In genomic region chr9:63836036-63836435, GRCm38 (mm10) we compare ENCODE assay signal across 14 mouse cellular contexts.
DNase-seq lines count a peak whose midpoint lies in the region; ATAC-seq and TF ChIP-seq lines count a peak whose summit lies in the region.
"Had no signal": no experiment of that assay in that cellular context is flagged by ENCODE, and none has a peak within 500 bp of the region (broad histone marks: within the 10 kb centered on the region; RNA-seq: fewer than 3 reads in every experiment).

No protein-coding gene starts in this region.

- no peaks in the 10 kb centered on the region for H3K36me3 ChIP-seq in forebrain, embryonic 14.5 days (ENCODE audit: control insufficient read depth, insufficient read depth, low read length)
- H3K36me3 ChIP-seq in forebrain, embryonic 15.5 days = no peaks in the 10 kb centered on the region
- H3K36me3 ChIP-seq in CH12.LX (replicated peaks in 1 of 2; ENCODE audit: control insufficient read depth in 1 of 2, insufficient read depth in 1 of 2, low read length in 1 of 2) = no peaks in the 10 kb centered on the region
- no peaks in the 10 kb centered on the region for H3K36me3 ChIP-seq in limb, embryonic 10.5 days
- H3K36me3 ChIP-seq: heart, embryonic 12.5 days; liver, embryonic 15.5 days had no signal

- H3K9ac ChIP-seq in forebrain, embryonic 14.5 days (ENCODE audit: low read length) = no peak overlapping the region
- H3K9ac ChIP-seq in forebrain, embryonic 15.5 days (replicated peaks) = no peak overlapping the region
- H3K9ac ChIP-seq in CH12.LX (ENCODE audit: insufficient read depth, low read depth) = no peak overlapping the region
- H3K9ac ChIP-seq: heart, embryonic 12.5 days; liver, embryonic 15.5 days had no signal

- H3K27me3 ChIP-seq in forebrain, embryonic 14.5 days (replicated peaks; ENCODE audit: control insufficient read depth, insufficient read depth, low read length) = no peaks in the 10 kb centered on the region
- H3K27me3 ChIP-seq in forebrain, embryonic 15.5 days = no peaks in the 10 kb centered on the region
- H3K27me3 ChIP-seq in CH12.LX (replicated peaks) = peaks cover 54% of the 10 kb centered on the region
- peaks cover 3% of the 10 kb centered on the region; the same call in 1 of the 2 replicates for H3K27me3 ChIP-seq in limb, embryonic 10.5 days (ENCODE audit: low read depth, poor library complexity, severe bottlenecking)

- in situ Hi-C loops in CH12.LX (cut with MboI; ENCODE audit: low pct_ligation_motif_present, low pct_unique_long_range_greater_than_20kb, low sequenced_read_pairs) = no loop called here

- no peak for TF ChIP-seq CTCF in CH12.LX (conservative IDR thresholded peaks at IDR 0.05 in 1 of 2, IDR thresholded peaks at IDR 0.05 in 1 of 2; ENCODE audit: low read depth in 2 of 2, low read length in 2 of 2)

- no peak overlapping the region for H3K4me3 ChIP-seq in forebrain, embryonic 14.5 days (ENCODE audit: low read depth, low read length)
- H3K4me3 ChIP-seq in forebrain, embryonic 15.5 days = no peak overlapping the region
- no peak overlapping the region for H3K4me3 ChIP-seq in CH12.LX (replicated peaks in 1 of 3; ENCODE audit: low read depth in 2 of 3, low read length in 2 of 3, poor library complexity in 1 of 3)
- no peak overlapping the region for H3K4me3 ChIP-seq in limb, embryonic 10.5 days
- H3K4me3 ChIP-seq: heart, embryonic 12.5 days; liver, embryonic 15.5 days had no signal

- peak; percentile 7 for DNase-seq in forebrain, embryonic 14.5 days (ENCODE audit: low spot score)
- peak; percentile 33 for DNase-seq in lung, postnatal 10 days
- no peak for DNase-seq in lung, postnatal 14 days
- DNase-seq in CH12.LX (ENCODE audit: extremely low read depth) = no peak
- no peak for DNase-seq in limb, embryonic 10.5 days (ENCODE audit: low spot score)
- no peak for DNase-seq in layer of hippocampus, adult 11-12 months (ENCODE audit: low spot score)
- no peak for DNase-seq in adrenal gland, postnatal 10 days
- DNase-seq: cerebellum, adult 11 months; gastrocnemius, postnatal 36 days; heart, postnatal 36 days had no signal

- no peak for TF ChIP-seq RAD21 in CH12.LX (IDR thresholded peaks at IDR 0.05; ENCODE audit: low read depth, low read length)

- H3K27ac ChIP-seq in forebrain, embryonic 14.5 days (ENCODE audit: low read depth, low read length) = no peak overlapping the region
- H3K27ac ChIP-seq in forebrain, embryonic 15.5 days (replicated peaks) = no peak overlapping the region
- no peak overlapping the region for H3K27ac ChIP-seq in CH12.LX (ENCODE audit: insufficient read depth, low read depth)
- peak overlapping the region; percentile 50 for H3K27ac ChIP-seq in limb, embryonic 10.5 days
- H3K27ac ChIP-seq: liver, embryonic 15.5 days had no signal

- TF ChIP-seq EP300 in CH12.LX (IDR thresholded peaks at IDR 0.05; ENCODE audit: low read length) = no peak

- no peaks in the 10 kb centered on the region for H3K4me1 ChIP-seq in forebrain, embryonic 14.5 days (ENCODE audit: control insufficient read depth, insufficient read depth, low read length)
- no peaks in the 10 kb centered on the region for H3K4me1 ChIP-seq in forebrain, embryonic 15.5 days
- no peaks in the 10 kb centered on the region for H3K4me1 ChIP-seq in CH12.LX (ENCODE audit: control insufficient read depth in 1 of 2, insufficient read depth in 2 of 2)
- H3K4me1 ChIP-seq in limb, embryonic 10.5 days = peaks cover 42% of the 10 kb centered on the region
- H3K4me1 ChIP-seq: heart, embryonic 12.5 days; liver, embryonic 15.5 days had no signal

- H3K4me2 ChIP-seq in forebrain, embryonic 14.5 days (ENCODE audit: low read length) = no peak overlapping the region
- H3K4me2 ChIP-seq in forebrain, embryonic 15.5 days (replicated peaks) = no peak overlapping the region
- H3K4me2 ChIP-seq in CH12.LX (ENCODE audit: insufficient read depth, low read depth, poor library complexity, severe bottlenecking) = peak overlapping the region; percentile 16; the same call in 1 of the 2 replicates
- H3K4me2 ChIP-seq: heart, embryonic 12.5 days; liver, embryonic 15.5 days had no signal

- dilution Hi-C loops in CH12.LX (cut with MboI; ENCODE audit: extremely low pct_ligation_motif_present, extremely low pct_unique_long_range_greater_than_20kb, low sequenced_read_pairs) = no loop called here

- ATAC-seq in forebrain, embryonic 14.5 days = no peak
- no peak for ATAC-seq in forebrain, embryonic 15.5 days (replicated peaks)
- ATAC-seq: midbrain, embryonic 16.5 days had no signal

- H3K79me2 ChIP-seq in CH12.LX (replicated peaks; ENCODE audit: control insufficient read depth, extremely low read depth, insufficient read depth, poor library complexity, severe bottlenecking) = no peaks in the 10 kb centered on the region

- no peak for TF ChIP-seq POLR2A in CH12.LX (IDR thresholded peaks at IDR 0.05; ENCODE audit: low read depth, low read length)

- WGBS in forebrain, embryonic 14.5 days = 46% methylated on average over 11 of the region's 11 CpGs
- 46% methylated on average over 11 of the region's 11 CpGs for WGBS in forebrain, embryonic 15.5 days
- 50% methylated on average over 11 of the region's 11 CpGs for WGBS in limb, embryonic 10.5 days

- no peaks in the 10 kb centered on the region for H3K9me3 ChIP-seq in forebrain, embryonic 14.5 days (replicated peaks; ENCODE audit: control insufficient read depth, low read length)
- H3K9me3 ChIP-seq in forebrain, embryonic 15.5 days = no peaks in the 10 kb centered on the region
- H3K9me3 ChIP-seq in CH12.LX (replicated peaks; ENCODE audit: low read length) = no peaks in the 10 kb centered on the region
- no peaks in the 10 kb centered on the region for H3K9me3 ChIP-seq in limb, embryonic 10.5 days (replicated peaks)
- H3K9me3 ChIP-seq: heart, embryonic 12.5 days; liver, embryonic 15.5 days had no signal

TF ChIP-seq in CH12.LX, 34 proteins besides CTCF, POLR2A, EP300 and RAD21:
- peak; percentile 66 for TF ChIP-seq USF1 (IDR thresholded peaks at IDR 0.05; ENCODE audit: low read depth, low read length)
- no peak for TF ChIP-seq UBTF (IDR thresholded peaks at IDR 0.05; ENCODE audit: low read depth, low read length)
- peak; percentile 50 for TF ChIP-seq USF2 (conservative IDR thresholded peaks at IDR 0.05; ENCODE audit: low read depth, low read length)

Comparison
In these comparisons a context has a peak if more than half of its experiments do, and no peak if none do; other contexts are left out.
1. DNase-seq: peak in forebrain, embryonic 14.5 days (single experiment) and lung, postnatal 10 days (single experiment); none in lung, postnatal 14 days (single experiment), CH12.LX (single experiment), limb, embryonic 10.5 days (single experiment), layer of hippocampus, adult 11-12 months (single experiment) and adrenal gland, postnatal 10 days (single experiment).